Mouse (Mus musculus) stomach, postnatal 0 days (tissue): Measurements from ENCODE around the gene Lhfpl4. TPM values are rescaled to one million over a fixed set of nuclear protein-coding genes. Genes with fewer than 3 reads are reported as not detected.

ENCODE experiments used
- ATAC-seq: fragments of 200-750 bp; cut with Nextera tagmentation; 2 replicates; pipeline ENCODE4 v1.8.0; 2017; ENCODE audit not compliant: low FRiP score, low TSS enrichment
- DNase-seq: peaks from one replicate; pipeline ENCODE4 v3.0.0-alpha.2; 2016; ENCODE audit warnings: low spot score
- H3K27ac ChIP-seq: fragments of 300-500 bp; sonication (generic); replicated peaks from 2 replicates; pipeline ENCODE4 v1.5.1; 2014; ENCODE audit warnings: mild to moderate bottlenecking, control low read depth
- H3K27me3 ChIP-seq: fragments of 300-500 bp; sonication (generic); 2 replicates; pipeline ENCODE4 v1.6.1; 2014; ENCODE audit warnings: low read length; ENCODE audit not compliant: control insufficient read depth, insufficient read depth
- H3K36me3 ChIP-seq: fragments of 300-500 bp; sonication (generic); 2 replicates; pipeline ENCODE4 v1.6.1; 2014; ENCODE audit warnings: low read length, mixed read lengths; ENCODE audit not compliant: control insufficient read depth, insufficient read depth
- H3K4me1 ChIP-seq: fragments of 300-500 bp; sonication (generic); replicated peaks from 2 replicates; pipeline ENCODE4 v1.6.1; 2014; ENCODE audit warnings: antibody characterized with exemption; ENCODE audit not compliant: control insufficient read depth, insufficient read depth
- H3K4me2 ChIP-seq: fragments of 300-500 bp; sonication (generic); replicated peaks from 2 replicates; pipeline ENCODE4 v1.6.1; 2014; ENCODE audit warnings: low read depth, mild to moderate bottlenecking, control low read depth, moderate library complexity
- H3K4me3 ChIP-seq: fragments of 300-500 bp; sonication (generic); 2 replicates; pipeline ENCODE4 v1.5.1; 2014; ENCODE audit warnings: low read depth, low read length, control low read depth
- H3K9ac ChIP-seq: fragments of 300-500 bp; sonication (generic); 2 replicates; pipeline ENCODE4 v1.6.1; 2014; ENCODE audit warnings: mild to moderate bottlenecking, low read length, control low read depth, mixed read lengths
- H3K9me3 ChIP-seq: fragments of 300-500 bp; sonication (generic); 2 replicates; pipeline ENCODE4 v1.6.1; 2016; ENCODE audit warnings: low read length; ENCODE audit not compliant: control insufficient read depth
- CTCF ChIP-seq: IDR thresholded peaks from 2 replicates; pipeline ENCODE4 v1.5.1; 2016; ENCODE audit warnings: antibody characterized with exemption, low read depth, mild to moderate bottlenecking, moderate library complexity
- EP300 ChIP-seq: optimal IDR thresholded peaks from 2 replicates; pipeline ENCODE3; 2016; ENCODE audit warnings: antibody characterized with exemption
- WGBS: fragments of 180-500 bp; shearing (Covaris S2); extraction: QIAGEN DNeasy Blood & Tissue Kit; methylation state at CpG from one replicate; pipeline ENCODE4 v1.1.7; 2014; 5-methylcytosine and 5-hydroxymethylcytosine counted together
- polyA plus RNA-seq: library from polyadenylated mRNA; unstranded; fragments of >200 nt; fragmentation: Nextera tagmentation; extraction: Ambion mirVana; gene quantifications from 2 replicates; pipeline ENCODE4 v1.2.1, GENCODE M21; 2015

Lhfpl4 gene
- polyA plus RNA-seq, 1 experiment from 2014 or later: 0.84 TPM

GRCm38 (mm10) chr6:113184866-113185525 is 10.2 kb downstream of the Lhfpl4 start:
- no peak overlapping the region for H3K27ac ChIP-seq
- H3K4me3 ChIP-seq: no peak overlapping the region
- H3K27me3 ChIP-seq: no peaks in the 10 kb centered on the region
- TF ChIP-seq CTCF (no peak), EP300 (no peak)
- H3K4me2 ChIP-seq: no peak overlapping the region
- 69% methylated on average over 21 of the region's 21 CpGs for WGBS
- no peak overlapping the region for H3K9ac ChIP-seq
- no peaks in the 10 kb centered on the region for H3K9me3 ChIP-seq
- DNase-seq (no peak), ATAC-seq (no peak)
- H3K4me1 ChIP-seq: no peaks in the 10 kb centered on the region
- H3K36me3 ChIP-seq: no peaks in the 10 kb centered on the region

DNA sequence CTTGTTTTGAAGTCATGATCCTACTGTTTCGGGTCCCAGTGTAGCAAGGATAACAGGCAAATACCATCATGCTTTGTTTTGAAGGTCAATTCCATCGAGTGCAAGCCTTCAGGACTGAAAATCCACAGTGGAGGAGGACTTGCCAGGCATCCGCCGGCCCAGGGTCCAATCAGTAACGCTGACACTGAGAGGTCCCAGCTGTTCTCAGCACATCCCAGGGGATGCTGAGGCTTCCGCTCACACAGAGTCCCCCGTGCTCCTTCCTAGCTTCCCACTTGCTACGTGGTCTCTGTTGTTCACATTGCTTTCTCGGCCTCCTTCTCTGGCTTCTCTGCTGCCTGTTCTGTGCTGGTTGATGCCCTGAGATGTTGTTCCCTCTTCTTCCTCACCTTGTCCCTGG is 11.0 kb downstream of the Lhfpl4 start:
- Histone ChIP-seq H3K4me2 (no peak overlapping the region), H3K9ac (no peak overlapping the region), H3K4me3 (no peak overlapping the region), H3K9me3 (no peaks in the 10 kb centered on the region), H3K36me3 (no peaks in the 10 kb centered on the region), H3K27ac (no peak overlapping the region), H3K27me3 (no peaks in the 10 kb centered on the region), H3K4me1 (no peaks in the 10 kb centered on the region)
- 59% methylated on average over 9 of the region's 9 CpGs for WGBS
- TF ChIP-seq CTCF: no peak
- no peak for ATAC-seq
- no peak for DNase-seq

DNA sequence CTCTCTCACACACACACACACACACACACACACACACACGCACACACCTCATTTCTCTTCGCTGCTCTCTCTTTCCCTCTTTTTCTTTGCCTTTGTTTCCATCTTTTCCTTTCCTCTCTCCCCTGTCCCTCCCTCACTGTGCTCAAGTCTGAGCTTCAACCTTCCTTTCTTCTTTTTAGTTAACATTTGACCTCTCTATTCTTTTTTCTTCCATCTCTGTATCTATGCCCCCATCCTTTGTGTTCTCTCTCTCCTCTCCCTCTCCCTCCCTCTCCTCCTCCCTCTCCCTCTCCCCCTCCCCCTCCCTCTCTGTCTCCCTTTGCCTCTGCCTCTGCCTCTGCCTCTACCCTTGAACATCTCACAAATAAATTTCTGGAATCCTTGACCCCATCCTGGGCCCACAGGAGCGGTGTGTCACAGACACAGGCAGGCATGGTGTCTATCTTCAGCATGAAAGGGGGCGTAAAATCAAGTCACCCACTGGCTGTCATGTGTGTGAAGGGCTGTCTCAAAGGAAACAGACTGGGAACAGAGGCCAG is 15.9 kb downstream of the Lhfpl4 start:
- TF ChIP-seq CTCF (no peak), EP300 (no peak)
- H3K4me3 ChIP-seq: no peak overlapping the region
- no peaks in the 10 kb centered on the region for H3K36me3 ChIP-seq
- H3K9ac ChIP-seq: no peak overlapping the region
- H3K27ac ChIP-seq: no peak overlapping the region
- no peak overlapping the region for H3K4me2 ChIP-seq
- no peaks in the 10 kb centered on the region for H3K27me3 ChIP-seq
- WGBS: 28% methylated on average over 4 of the region's 4 CpGs
- H3K9me3 ChIP-seq: no peaks in the 10 kb centered on the region
- DNase-seq (no peak), ATAC-seq (no peak)
- no peaks in the 10 kb centered on the region for H3K4me1 ChIP-seq

DNA sequence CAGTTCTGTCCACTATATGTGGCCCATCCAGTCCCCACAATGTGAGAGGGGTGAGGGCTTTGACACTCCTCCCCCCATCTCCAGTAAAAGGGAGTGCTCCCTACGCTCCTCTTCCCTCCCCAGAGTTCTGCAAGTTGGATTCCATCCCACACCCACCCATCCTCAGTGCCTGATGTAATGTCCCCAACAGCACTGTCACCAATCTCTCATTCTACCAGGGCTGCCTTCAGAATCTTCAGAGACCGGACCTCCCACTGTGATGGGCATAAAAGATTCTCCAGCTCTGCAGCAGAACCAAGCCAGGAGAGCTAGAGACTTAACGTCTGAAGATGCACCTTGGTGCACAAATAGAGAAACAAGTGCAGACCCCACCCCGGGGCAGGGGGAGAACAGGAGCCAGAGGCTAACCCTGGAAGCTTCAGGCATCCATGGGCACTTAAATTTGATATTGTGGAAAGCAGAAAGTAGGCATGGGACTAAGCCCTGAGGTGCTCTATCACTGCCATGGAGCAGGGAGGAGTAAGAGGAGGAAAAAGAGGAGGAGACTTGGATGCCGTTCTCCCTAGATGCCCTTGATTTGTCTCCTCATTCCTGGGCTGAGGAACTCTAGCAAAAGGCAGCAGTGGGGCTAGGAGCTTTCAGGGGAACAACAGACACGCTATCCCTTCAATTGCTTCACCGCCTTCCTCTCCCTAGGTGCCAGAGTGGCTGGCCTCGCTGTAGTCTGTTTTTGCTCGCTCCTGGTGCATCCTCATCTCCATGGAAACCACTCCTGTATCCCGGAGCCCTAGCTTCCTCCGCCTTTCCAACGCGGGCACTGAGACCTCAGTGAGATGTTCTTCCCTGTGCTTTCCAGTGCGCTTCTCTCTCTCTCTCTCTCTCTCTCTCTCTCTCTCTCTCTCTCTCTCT is 16.6 kb downstream of the Lhfpl4 start:
- H3K36me3 ChIP-seq: no peaks in the 10 kb centered on the region

DNA sequence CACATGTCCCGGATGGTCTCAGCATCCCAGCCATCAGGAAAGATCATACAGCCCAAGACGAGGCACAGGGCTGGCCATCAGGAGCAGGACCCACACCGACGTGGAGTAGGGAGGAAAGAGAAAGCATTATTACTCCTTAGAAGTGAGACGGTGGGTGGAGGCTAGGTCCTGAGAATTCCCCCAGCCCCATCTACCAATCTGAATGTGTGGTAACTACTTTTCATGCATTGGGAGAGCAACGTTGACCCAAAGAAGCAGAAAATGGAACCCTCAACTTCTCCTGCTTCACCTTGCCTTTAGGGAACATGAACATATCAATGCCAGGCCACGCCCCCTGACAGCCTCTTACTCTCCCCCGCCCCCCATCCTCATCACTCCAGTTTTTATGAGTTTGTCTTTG is 18.6 kb downstream of the Lhfpl4 start:
- TF ChIP-seq CTCF: no peak
- TF ChIP-seq EP300: no peak
- Histone ChIP-seq H3K4me1 (no peaks in the 10 kb centered on the region), H3K9me3 (no peaks in the 10 kb centered on the region), H3K4me3 (no peak overlapping the region), H3K4me2 (no peak overlapping the region), H3K9ac (no peak overlapping the region), H3K36me3 (no peaks in the 10 kb centered on the region), H3K27ac (no peak overlapping the region), H3K27me3 (no peaks in the 10 kb centered on the region)
- ATAC-seq (no peak), DNase-seq (no peak)
- 88% methylated on average over 8 of the region's 8 CpGs for WGBS

More for the DNA sequence above, 16.6 kb downstream of the Lhfpl4 start:
- Histone ChIP-seq H3K9ac (no peak overlapping the region), H3K4me1 (no peaks in the 10 kb centered on the region), H3K9me3 (no peaks in the 10 kb centered on the region), H3K27me3 (no peaks in the 10 kb centered on the region), H3K27ac (no peak overlapping the region), H3K4me3 (no peak overlapping the region), H3K4me2 (no peak overlapping the region)
- ATAC-seq (no peak), DNase-seq (no peak)
- 31% methylated on average over 14 of the region's 14 CpGs for WGBS
- TF ChIP-seq EP300 (no peak), CTCF (no peak)

GRCm38 (mm10) chr6:113175469-113175868 is 19.7 kb downstream of the Lhfpl4 start:
- ATAC-seq: no peak
- no peaks in the 10 kb centered on the region for H3K27me3 ChIP-seq
- WGBS: 93% methylated on average over 3 of the region's 3 CpGs

More at GRCm38 (mm10) chr6:113175469-113175868, 19.7 kb downstream of the Lhfpl4 start:
- no peaks in the 10 kb centered on the region for H3K36me3 ChIP-seq
- no peak overlapping the region for H3K4me3 ChIP-seq
- no peaks in the 10 kb centered on the region for H3K9me3 ChIP-seq
- H3K4me2 ChIP-seq: no peak overlapping the region
- TF ChIP-seq CTCF (no peak), EP300 (no peak)
- H3K27ac ChIP-seq: no peak overlapping the region
- H3K9ac ChIP-seq: no peak overlapping the region
- no peaks in the 10 kb centered on the region for H3K4me1 ChIP-seq
- no peak for DNase-seq
